Mouse (Mus musculus): Measurements from ENCODE around the gene 4931406P16Rik. TPM values are rescaled to one million over a fixed set of nuclear protein-coding genes. Genes with fewer than 3 reads are reported as not detected.
"Not testable (repeated sequence)": the region's sequence is repeated elsewhere in the genome, so short reads cannot be mapped to it uniquely, and the experiment has no call there.

Gene 4931406P16Rik
- polyA plus RNA-seq, 1 experiment = 35.0 TPM

DNA sequence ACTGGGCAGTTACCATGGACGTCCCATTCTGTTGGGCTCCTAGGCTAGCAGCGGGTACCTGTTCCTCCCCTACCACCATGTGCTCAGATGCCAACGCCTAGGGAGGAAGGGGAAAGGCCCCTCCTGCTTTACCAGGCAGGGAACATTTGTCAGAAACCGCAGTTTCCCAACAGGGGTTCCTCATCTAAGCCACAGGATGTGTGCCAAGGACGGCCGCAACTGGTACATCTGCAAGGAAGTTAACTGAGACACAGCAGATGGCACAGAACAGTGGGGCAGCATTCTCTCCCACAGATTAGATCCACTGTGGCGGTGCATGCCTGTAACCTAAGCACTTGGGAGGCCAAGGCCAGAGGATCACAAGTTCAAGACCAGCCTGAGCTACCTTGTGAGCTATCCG, 98.7 kb downstream of the 4931406P16Rik start:
- DNase-seq (ENCODE audit: low read depth) = no peak

DNA sequence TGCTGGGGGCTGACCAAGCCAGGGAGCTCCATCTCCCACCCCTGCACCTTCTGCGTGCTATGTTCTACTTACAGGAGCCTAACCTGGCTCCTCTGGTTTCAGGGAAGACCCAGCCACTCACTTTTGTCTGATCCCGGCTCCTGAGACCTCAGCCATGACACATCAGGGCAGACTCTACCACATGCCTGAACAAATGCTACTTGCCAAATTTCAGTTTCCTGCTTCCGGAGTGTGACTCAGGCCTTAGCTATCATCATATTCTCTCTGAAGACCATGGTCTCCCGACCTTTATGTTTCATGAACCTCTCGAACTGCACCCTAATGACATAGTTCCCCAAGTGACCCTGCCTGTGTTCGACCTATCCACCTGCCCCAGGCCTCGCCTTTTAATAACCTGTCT, 100.1 kb downstream of the 4931406P16Rik start:
- no peak for DNase-seq (ENCODE audit: low read depth)

DNA sequence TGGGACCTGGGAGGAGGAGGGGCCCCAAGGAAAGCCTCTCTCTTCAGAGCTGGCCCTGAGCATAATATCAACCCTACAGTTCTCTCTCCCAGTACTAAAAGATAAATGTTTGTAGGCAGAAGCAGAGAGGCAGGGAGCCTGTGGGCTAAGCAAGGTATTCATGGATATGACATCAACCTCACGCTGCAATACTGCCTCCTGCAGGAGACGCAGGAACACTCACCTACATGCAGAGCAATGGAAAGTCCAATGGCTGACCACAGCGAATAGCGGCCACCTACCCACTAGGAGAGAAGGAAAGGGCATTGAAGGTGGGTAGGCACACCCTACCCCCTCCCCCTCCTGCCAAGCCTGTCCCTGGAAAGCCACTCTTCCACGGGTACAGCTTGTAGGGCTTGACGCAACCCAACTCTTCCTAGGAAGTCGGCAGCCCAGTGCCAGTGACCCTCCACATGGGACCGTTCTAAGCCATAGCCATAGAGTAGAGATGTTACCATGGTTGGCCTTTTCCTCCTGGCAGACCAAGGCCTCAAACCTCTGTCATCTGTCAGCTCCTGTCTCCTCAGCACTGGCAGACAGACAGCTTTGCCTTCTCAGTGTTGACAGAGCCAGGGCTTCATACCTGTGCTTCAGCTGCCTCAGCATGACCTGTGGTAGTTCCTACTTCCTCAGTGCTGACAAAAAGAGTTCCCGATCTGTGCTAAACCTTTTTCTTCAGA, 105.2 kb downstream of the 4931406P16Rik start:
- DNase-seq (ENCODE audit: low read depth) = no peak

DNA sequence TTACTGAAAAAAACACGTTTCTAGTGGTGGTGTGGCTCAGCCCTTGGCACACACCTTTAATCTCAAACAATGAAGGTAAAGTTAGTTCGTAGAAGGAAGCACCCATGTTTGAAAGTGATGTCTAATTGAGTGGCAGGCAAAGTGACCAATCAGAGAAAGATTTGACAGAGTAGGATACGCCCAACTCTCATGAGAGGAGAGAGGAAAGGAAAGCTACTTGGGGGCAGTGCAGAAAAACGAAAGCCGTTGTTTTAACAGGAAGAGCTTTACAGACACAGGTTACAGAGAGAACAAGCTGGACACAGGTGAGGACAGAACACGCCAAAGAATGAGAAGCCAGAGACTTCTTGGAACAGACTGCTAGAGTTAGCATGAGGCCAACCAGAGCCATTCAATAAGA, 107.0 kb downstream of the 4931406P16Rik start:
- DNase-seq (ENCODE audit: low read depth) = no peak

DNA sequence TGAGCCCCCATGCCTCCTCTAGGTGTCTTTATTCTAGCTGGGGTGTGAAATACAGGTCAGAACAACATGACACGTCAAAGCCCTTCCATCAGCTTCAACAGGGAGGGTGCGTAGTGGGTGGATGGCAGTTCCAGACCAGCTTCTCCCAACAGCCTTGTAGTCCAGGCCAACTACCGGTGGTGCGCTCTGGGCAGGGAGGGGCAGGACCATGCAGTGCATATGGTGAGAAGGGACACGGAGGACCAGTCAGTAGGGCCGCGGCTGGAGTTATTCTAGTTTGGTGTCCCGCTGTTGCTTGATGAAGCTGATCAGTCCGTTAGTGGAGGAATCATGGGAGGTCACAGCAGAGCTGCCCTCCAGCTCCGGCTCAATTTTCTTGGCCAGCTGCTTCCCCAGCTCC, 111.2 kb downstream of the 4931406P16Rik start:
- DNase-seq (ENCODE audit: low read depth) = not testable (repeated sequence)

DNA sequence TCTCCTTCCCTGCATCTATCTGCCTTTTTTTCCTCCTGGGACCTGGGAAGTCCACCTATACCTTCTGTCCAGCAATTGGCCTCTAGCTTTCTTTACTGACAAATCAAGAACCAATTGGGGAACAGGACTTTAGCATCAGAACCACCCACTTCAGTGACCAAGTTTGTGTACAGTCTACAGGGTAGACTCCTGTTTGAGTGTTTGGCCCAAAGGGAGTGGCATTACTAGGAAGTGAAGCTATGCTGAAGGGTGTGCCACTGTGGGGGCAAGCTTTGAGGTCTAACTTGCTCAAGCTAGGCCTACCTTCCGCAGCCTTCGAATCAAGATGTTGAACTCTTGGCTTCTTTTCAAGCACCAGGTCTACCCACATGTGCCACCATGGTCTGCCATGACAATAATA, 112.5 kb downstream of the 4931406P16Rik start:
- no peak for DNase-seq (ENCODE audit: low read depth)

DNA sequence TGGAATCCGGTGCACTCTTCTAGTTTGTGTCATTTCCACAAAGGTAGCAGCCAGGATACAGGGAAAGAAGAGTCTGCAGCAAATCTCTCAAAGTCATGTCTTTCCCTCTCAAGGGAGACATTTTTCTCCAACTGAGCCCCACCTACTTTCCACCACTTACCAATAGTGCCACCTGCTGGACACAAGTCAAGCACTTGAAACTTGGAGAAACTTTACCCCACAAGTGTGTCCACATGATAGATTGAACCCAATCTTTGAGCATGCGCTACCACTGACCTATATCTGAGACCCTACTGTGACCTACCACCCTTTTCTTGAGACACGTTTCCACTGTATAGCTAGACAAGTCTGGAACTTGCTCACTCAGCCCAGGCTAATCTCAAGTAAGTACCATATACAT, 115.0 kb downstream of the 4931406P16Rik start:
- DNase-seq (ENCODE audit: low read depth) = no peak

DNA sequence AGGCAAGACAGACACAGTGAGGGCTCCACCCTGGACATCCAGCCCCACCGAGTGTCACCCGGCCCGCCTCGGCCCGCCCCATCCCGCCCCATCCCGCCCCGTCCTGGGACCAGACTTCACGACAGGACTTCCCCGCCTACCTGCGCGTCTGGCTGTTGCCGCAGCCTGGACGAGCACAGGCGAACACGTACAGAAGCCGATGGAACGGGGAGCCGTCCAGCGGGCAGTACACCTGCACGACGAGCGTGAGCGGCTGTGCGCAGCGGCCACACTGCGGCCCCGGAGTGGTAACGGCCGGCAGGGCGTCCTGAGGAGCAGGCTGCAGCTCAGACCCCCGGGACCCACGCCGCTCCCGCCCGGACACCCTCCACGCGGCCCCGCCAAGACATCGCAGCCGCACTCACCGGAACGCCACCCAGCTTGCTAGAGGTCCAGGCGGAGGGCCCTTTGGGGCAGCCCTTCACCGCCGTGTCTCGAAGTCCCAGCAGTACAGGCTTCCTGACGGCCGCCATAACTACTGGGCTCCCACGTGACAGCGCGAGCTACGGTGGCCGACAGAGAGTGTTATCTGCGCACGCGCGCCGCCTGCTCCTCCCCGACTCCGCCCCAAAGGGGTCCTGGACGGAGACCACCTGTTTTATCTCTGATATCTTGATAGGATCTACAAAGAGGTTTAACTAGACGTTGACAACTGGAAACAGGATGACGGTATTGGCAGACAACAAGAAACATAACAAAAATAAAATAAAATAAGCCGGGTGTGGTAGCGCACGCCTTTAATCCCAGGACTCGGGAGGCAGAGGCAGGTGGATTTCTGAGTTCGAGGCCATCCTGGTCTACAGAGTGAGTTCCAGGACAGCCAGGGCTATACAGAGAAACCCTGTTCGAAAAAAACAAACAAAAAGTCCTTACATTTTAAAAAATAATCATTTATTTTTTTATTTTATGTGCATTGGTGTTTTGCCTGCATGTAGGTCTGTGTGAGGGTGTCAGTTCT, 116.9 kb downstream of the 4931406P16Rik start, which contains the start of gene Pdcd2l:
Gene Pdcd2l (minus strand): TSS at position 530 of the 997 bp plus-strand sequence.
- DNase-seq (ENCODE audit: low read depth) = no peak

DNA sequence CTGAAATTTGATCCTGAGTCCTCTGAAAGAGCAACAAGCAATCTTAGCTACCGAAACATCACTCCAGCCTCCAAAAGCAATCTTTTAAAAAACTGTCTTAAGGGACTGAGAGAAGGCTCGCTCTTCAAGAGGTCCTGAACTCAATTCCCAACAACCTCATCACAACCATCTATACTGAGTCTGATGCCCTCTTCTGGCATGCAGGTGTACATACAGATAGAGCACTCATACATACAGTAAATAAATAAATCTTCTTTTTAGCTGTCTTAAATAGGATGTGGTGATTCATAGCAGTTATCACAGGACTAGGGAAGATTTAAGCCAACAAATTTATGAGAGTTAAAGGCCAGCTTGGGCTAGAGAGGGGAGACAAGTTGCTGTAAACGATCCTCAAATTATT, 117.7 kb downstream of the 4931406P16Rik start:
- no peak for DNase-seq (ENCODE audit: low read depth)

DNA sequence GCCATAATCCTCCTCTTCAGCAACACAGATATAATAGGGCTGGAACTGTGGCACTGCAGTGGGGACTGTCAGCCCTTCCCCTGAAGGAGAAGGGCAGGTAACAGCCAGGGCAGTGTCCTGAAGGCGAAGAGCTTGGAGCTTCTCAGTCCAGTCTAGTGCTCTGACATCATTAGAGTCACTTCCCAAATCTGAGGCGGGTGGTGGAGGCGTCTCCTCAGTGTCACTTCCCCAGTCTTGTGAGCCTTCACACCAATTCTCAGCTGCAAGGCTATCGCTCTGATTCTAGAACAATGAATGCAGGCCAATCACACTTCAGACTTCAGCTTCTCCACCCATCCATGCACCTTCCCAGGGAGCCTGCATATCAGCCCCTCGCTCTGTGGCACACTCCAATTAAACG, 120.5 kb downstream of the 4931406P16Rik start:
- no peak for DNase-seq (ENCODE audit: low read depth)

DNA sequence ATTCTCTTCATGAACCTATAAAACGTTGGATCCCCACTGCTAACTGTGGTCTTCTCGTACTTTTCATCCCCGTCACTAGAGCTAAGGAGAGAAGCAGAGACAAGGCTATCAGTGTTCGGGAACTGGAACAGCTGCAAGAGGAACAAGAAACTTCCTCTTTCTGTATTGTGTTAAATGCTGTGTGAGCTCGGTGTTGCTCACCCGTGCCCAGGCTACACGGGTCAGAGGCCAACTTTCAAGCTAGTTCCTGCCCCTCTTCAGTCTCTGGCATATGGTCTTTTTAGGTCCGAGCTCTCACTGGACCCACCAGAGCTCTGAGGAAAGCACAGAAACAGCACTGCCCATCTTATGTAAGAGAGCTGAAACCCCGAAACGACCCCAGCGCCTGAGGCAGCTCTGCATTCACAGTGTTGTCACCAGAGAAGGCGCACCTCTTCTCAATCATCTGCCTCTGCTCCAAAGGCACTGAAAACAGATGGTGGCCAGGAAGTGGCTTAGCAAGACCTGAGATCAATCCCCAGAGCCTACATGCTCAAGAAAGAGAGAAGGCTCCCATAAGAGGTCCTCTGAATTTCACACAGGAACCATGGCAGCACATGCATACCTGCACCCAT, 123.9 kb downstream of the 4931406P16Rik start:
- DNase-seq (ENCODE audit: low read depth) = no peak

Other genes with a start within 250 kb of the 4931406P16Rik start
- not detected in 2 replicates for gene Scgb1b30, start 218.1 kb downstream of the 4931406P16Rik start, polyA plus RNA-seq (2012; rRNA removed)
- gene Wtip, start 180.3 kb downstream of the 4931406P16Rik start, polyA plus RNA-seq (2012; rRNA removed) = 20.1 and 22.8 TPM in 2 replicates
- gene Uba2, start 144.0 kb downstream of the 4931406P16Rik start, polyA plus RNA-seq (2012; rRNA removed) = 57.4 and 57.5 TPM in 2 replicates
- 23.9 and 29.4 TPM in 2 replicates for gene Pdcd2l, start 116.9 kb downstream of the 4931406P16Rik start, polyA plus RNA-seq (2012; rRNA removed)
- 269 and 270 TPM in 2 replicates for gene Gpi1, start 83.2 kb downstream of the 4931406P16Rik start, polyA plus RNA-seq (2012; rRNA removed)
- not detected in 2 replicates for gene Gm6096, start 62.5 kb downstream of the 4931406P16Rik start, polyA plus RNA-seq (2012; rRNA removed)
- 64.5 and 81.4 TPM in 2 replicates for gene Lsm14a, start 79.8 kb upstream of the 4931406P16Rik start, polyA plus RNA-seq (2012; rRNA removed)

All from gonadal fat pad, adult 2 months (tissue).